Mouse (Mus musculus) kidney, embryonic 14.5 days (tissue): ENCODE measurements at regions not wholly inside any gene's neighbourhood (a gene's known extent, or its start where the extent isn't known, plus 50 kb on each side); places are given as distances from the start of the nearest gene placed in this dataset.
A peak's percentile ranks its signal among the peaks of the same experiment; 100 is the strongest.

Source experiments
- ATAC-seq: fragments of 200-750 bp; cut with Nextera tagmentation; 2 replicates; pipeline ENCODE4 v1.8.0; 2017; ENCODE audit warnings: moderate number of reproducible peaks, mild to moderate bottlenecking, moderate TSS enrichment, moderate library complexity; ENCODE audit not compliant: low FRiP score, low TSS enrichment
- H3K27ac ChIP-seq: fragments of 300-500 bp; sonication (generic); 2 replicates; pipeline ENCODE4 v1.5.1; 2014; ENCODE audit warnings: low read depth, mild to moderate bottlenecking, low read length, moderate library complexity, mixed read lengths
- H3K27me3 ChIP-seq: fragments of 300-500 bp; sonication (generic); 2 replicates; pipeline ENCODE4 v1.6.1; 2014; ENCODE audit warnings: mild to moderate bottlenecking, low read length; ENCODE audit not compliant: control insufficient read depth, insufficient read depth
- H3K36me3 ChIP-seq: fragments of 300-500 bp; sonication (generic); 2 replicates; pipeline ENCODE4 v1.6.1; 2014; ENCODE audit warnings: low read length, mixed read lengths; ENCODE audit not compliant: control insufficient read depth, insufficient read depth
- H3K4me1 ChIP-seq: fragments of 300-500 bp; sonication (generic); 2 replicates; pipeline ENCODE4 v1.6.1; 2014; ENCODE audit warnings: low read length, mixed read lengths; ENCODE audit not compliant: control insufficient read depth, insufficient read depth
- H3K4me2 ChIP-seq: fragments of 300-500 bp; sonication (generic); replicated peaks from 2 replicates; pipeline ENCODE4 v1.6.1; 2014; ENCODE audit warnings: low read depth, mild to moderate bottlenecking, low read length
- H3K4me3 ChIP-seq: fragments of 300-500 bp; sonication (generic); 2 replicates; pipeline ENCODE4 v1.5.1; 2014; ENCODE audit warnings: mild to moderate bottlenecking, low read length
- H3K9ac ChIP-seq: fragments of 300-500 bp; sonication (generic); 2 replicates; pipeline ENCODE4 v1.6.1; 2014; ENCODE audit warnings: low read depth, mild to moderate bottlenecking, low read length, moderate library complexity
- H3K9me3 ChIP-seq: fragments of 300-500 bp; sonication (generic); 2 replicates; pipeline ENCODE4 v1.6.1; 2016; ENCODE audit warnings: low read length; ENCODE audit not compliant: control insufficient read depth
- WGBS: fragments of 180-500 bp; shearing (Covaris S2); extraction: QIAGEN DNeasy Blood & Tissue Kit; methylation state at CpG from one replicate; pipeline ENCODE4 v1.1.7; 2014; 5-methylcytosine and 5-hydroxymethylcytosine counted together

- Histone ChIP-seq H3K9me3 (no peaks in the 10 kb centered on the region), H3K4me2 (no peak overlapping the region), H3K9ac (no peak overlapping the region), H3K27me3 (no peaks in the 10 kb centered on the region), H3K27ac (no peak overlapping the region), H3K4me1 (no peaks in the 10 kb centered on the region), H3K36me3 (no peaks in the 10 kb centered on the region), H3K4me3 (no peak overlapping the region)
- 53% methylated on average over 5 of the region's 5 CpGs for WGBS
- ATAC-seq: peak; percentile 62; the same call in 1 of the 2 replicates
Observed at GRCm38 (mm10) chrX:10647332-10647731, 67.5 kb upstream of the Mid1ip1 start.

GRCm38 (mm10) chrX:10650881-10651280 is 63.9 kb upstream of the Mid1ip1 start:
- Histone ChIP-seq H3K27me3 (no peaks in the 10 kb centered on the region), H3K9ac (no peak overlapping the region), H3K4me1 (no peaks in the 10 kb centered on the region), H3K9me3 (no peaks in the 10 kb centered on the region), H3K4me3 (no peak overlapping the region), H3K4me2 (no peak overlapping the region), H3K27ac (no peak overlapping the region), H3K36me3 (no peaks in the 10 kb centered on the region)
- WGBS: 30% methylated on average over 4 of the region's 4 CpGs
- no peak for ATAC-seq
